Mouse (Mus musculus) brain, embryonic 14.5 days (tissue): Measurements from ENCODE around the gene Gm17349.

ENCODE experiments used
- CTCF ChIP-seq: fragments of 200-500 bp; IDR thresholded peaks from 2 replicates; pipeline ENCODE4 v1.5.1; 2012; ENCODE audit warnings: inconsistent platforms, mild to moderate bottlenecking, moderate library complexity, borderline replicate concordance; ENCODE audit not compliant: insufficient read depth, insufficient read length; ENCODE audit errors: extremely low read depth
- POLR2A ChIP-seq: fragments of 200-500 bp; IDR thresholded peaks from 2 replicates; pipeline ENCODE4 v1.6.1; 2012; ENCODE audit warnings: mild to moderate bottlenecking, inconsistent platforms, borderline replicate concordance; ENCODE audit not compliant: poor library complexity, insufficient read depth, insufficient read length, severe bottlenecking; ENCODE audit errors: extremely low read depth

DNA sequence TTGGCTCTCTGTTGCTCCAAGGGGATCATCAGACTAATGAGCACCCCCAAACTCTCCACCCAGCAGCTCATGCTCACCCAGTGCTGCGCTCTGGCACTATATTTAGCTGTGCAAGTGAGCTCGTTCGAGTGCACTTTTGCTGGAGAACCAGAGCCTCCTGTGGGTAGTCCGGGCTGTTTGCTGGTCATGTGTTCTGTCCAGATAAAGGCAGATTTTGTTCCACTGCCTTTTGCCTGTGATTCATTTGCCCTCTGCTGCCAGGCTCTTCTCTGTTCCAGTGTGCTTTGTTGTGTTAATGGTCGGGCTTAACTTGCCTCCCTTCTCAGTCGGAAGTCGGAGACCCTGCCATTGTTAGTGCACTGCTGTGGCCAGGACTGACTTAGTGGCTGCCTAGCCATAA, 409 bp downstream of the Gm17349 start:
- TF ChIP-seq POLR2A (no peak), CTCF (no peak)
